In genomic region chr12:69730306-69730705, GRCm38 (mm10) we compare ENCODE assay signal across 27 mouse cellular contexts. TPM values are rescaled to one million over a fixed set of nuclear protein-coding genes. Genes with fewer than 3 reads are reported as not detected.
DNase-seq lines count a peak whose midpoint lies in the region; ATAC-seq and TF ChIP-seq lines count a peak whose summit lies in the region.
"Had no signal": no experiment of that assay in that cellular context is flagged by ENCODE, and none has a peak within 500 bp of the region (broad histone marks: within the 10 kb centered on the region; RNA-seq: fewer than 3 reads in every experiment).

No protein-coding gene starts in this region.

- in situ Hi-C loops in ES-E14 (cut with MboI; ENCODE audit: low sequenced_read_pairs in 2 of 2, unreplicated experiment in 2 of 2) = no loop called here

- no peaks in the 10 kb centered on the region for H3K36me3 ChIP-seq in heart, embryonic 12.5 days
- H3K36me3 ChIP-seq in ES-E14 (ENCODE audit: control insufficient read depth, insufficient read depth, low read length, poor library complexity, severe bottlenecking) = peaks cover 4% of the 10 kb centered on the region
- H3K36me3 ChIP-seq: embryonic facial prominence, embryonic 13.5 days; embryonic facial prominence, embryonic 15.5 days; forebrain, embryonic 10.5 days; forebrain, embryonic 12.5 days had no signal

- no peaks in the 10 kb centered on the region for H3K27me3 ChIP-seq in heart, embryonic 12.5 days (replicated peaks)
- H3K27me3 ChIP-seq: CH12.LX; embryonic facial prominence, embryonic 13.5 days; embryonic facial prominence, embryonic 15.5 days; forebrain, embryonic 12.5 days; Patski had no signal

- no peaks in the 10 kb centered on the region for H3K9me3 ChIP-seq in heart, embryonic 12.5 days (replicated peaks)
- peaks cover 6% of the 10 kb centered on the region for H3K9me3 ChIP-seq in ES-E14 (ENCODE audit: control insufficient read depth, insufficient read depth, low read depth, low read length)
- H3K9me3 ChIP-seq: embryonic facial prominence, embryonic 13.5 days; embryonic facial prominence, embryonic 15.5 days; forebrain, embryonic 10.5 days; forebrain, embryonic 12.5 days had no signal

- H3K4me3 ChIP-seq in heart, embryonic 12.5 days = no peak overlapping the region
- H3K4me3 ChIP-seq in ES-E14 (ENCODE audit: insufficient read depth in 1 of 2, low read depth in 1 of 2, low read length in 2 of 2, poor library complexity in 1 of 2, severe bottlenecking in 1 of 2) = no peak overlapping the region
- H3K4me3 ChIP-seq: embryonic facial prominence, embryonic 13.5 days; embryonic facial prominence, embryonic 15.5 days; erythroblast, embryonic 14.5 days; forebrain, embryonic 10.5 days; forebrain, embryonic 12.5 days had no signal

- 67% methylated on average over 1 of the region's 1 CpGs for WGBS in heart, embryonic 12.5 days

- ATAC-seq in heart, embryonic 12.5 days (ENCODE audit: insufficient number of reproducible peaks, low FRiP score) = no peak
- ATAC-seq: CD4-positive, CD25-positive, alpha-beta regulatory T cell, adult 4 months; forebrain, embryonic 14.5 days; forebrain, embryonic 16.5 days; Patski had no signal

- peak; percentile 72 for DNase-seq in heart, adult 11 months
- DNase-seq in ES-E14 (ENCODE audit: low read depth, low spot score) (no peak), R1 (ENCODE audit: low read depth, low spot score) (peak; percentile 53)
- DNase-seq in thymus, adult 18-20 months = no peak
- no peak for DNase-seq in natural killer cell, adult 2 months (ENCODE audit: low spot score in 2 of 2)
- DNase-seq: adrenal gland, adult 2 months; adrenal gland, postnatal 10 days; adrenal gland, postnatal 25 days; B cell, adult 2 months; cerebellum, adult 11 months; cerebellum, adult 18-20 months; cerebellum, adult 8-10 months; cerebellum, adult 9-11 months; cerebellum, postnatal 14 days; cerebellum, postnatal 36 days; embryo, embryonic 11 days had no signal

- H3K9ac ChIP-seq in heart, embryonic 12.5 days = no peak overlapping the region
- H3K9ac ChIP-seq in ES-E14 (ENCODE audit: insufficient read depth, low read depth, low read length, poor library complexity, severe bottlenecking) = no peak overlapping the region
- H3K9ac ChIP-seq: embryonic facial prominence, embryonic 13.5 days; embryonic facial prominence, embryonic 15.5 days; forebrain, embryonic 12.5 days had no signal

- 0 out of 2 replicates have a peak, but pooled peaks cover 11% of the 10 kb centered on the region for H3K4me1 ChIP-seq in heart, embryonic 12.5 days (replicated peaks)
- peaks cover 8 to 14% of the 10 kb centered on the region in 2 experiments; a peak in 3 of 4 replicates for H3K4me1 ChIP-seq in ES-E14 (ENCODE audit: control insufficient read depth in 2 of 2, insufficient read depth in 2 of 2, low read length in 2 of 2, poor library complexity in 1 of 2)
- H3K4me1 ChIP-seq: embryonic facial prominence, embryonic 13.5 days had no signal

- H3K4me2 ChIP-seq in heart, embryonic 12.5 days = no peak overlapping the region
- H3K4me2 ChIP-seq: embryonic facial prominence, embryonic 13.5 days; embryonic facial prominence, embryonic 15.5 days; forebrain, embryonic 12.5 days had no signal

- no peak overlapping the region for H3K27ac ChIP-seq in heart, embryonic 12.5 days (ENCODE audit: poor library complexity, severe bottlenecking)
- peak overlapping the region; percentile 78; the same call in 1 of the 2 replicates for H3K27ac ChIP-seq in ES-E14 (ENCODE audit: insufficient read depth, low read depth, low read length, poor library complexity, severe bottlenecking)
- H3K27ac ChIP-seq: embryonic facial prominence, embryonic 13.5 days; embryonic facial prominence, embryonic 15.5 days; forebrain, embryonic 10.5 days; forebrain, embryonic 12.5 days had no signal

TF ChIP-seq in ES-E14, 5 proteins besides CTCF, POLR2A, EP300 and RAD21:
- no peak for TF ChIP-seq ZNF384 (IDR thresholded peaks at IDR 0.05; ENCODE audit: low read depth, low read length)
- no peak for TF ChIP-seq HCFC1 (IDR thresholded peaks at IDR 0.05; ENCODE audit: borderline replicate concordance, insufficient read depth, low read length)
- no peak for TF ChIP-seq MAFK (IDR thresholded peaks at IDR 0.05; ENCODE audit: insufficient read depth, low read depth, low read length)
- no peak for TF ChIP-seq CHD2 (IDR thresholded peaks at IDR 0.05; ENCODE audit: low read depth, low read length)
- no peak for TF ChIP-seq ZC3H11A (IDR thresholded peaks at IDR 0.05; ENCODE audit: borderline replicate concordance, low read depth, low read length)
TF ChIP-seq in ES-E14: peak in this region for 0.

RNA-seq across cellular contexts. Expression of gene Atp5s, which starts 5.6 kb away (rescaled TPM):
- polyA plus RNA-seq in heart, embryonic 12.5 days (2016; fragmentation: Nextera tagmentation; extraction: Ambion mirVana) = 31.1 and 31.2 TPM in 2 replicates
- total RNA-seq in ES-E14 (2012; rRNA removed) = 7.9 and 9.6 TPM in 2 replicates

RNA-seq across cellular contexts. Expression of gene L2hgdh, which starts 5.6 kb away (rescaled TPM):
- polyA plus RNA-seq in heart, embryonic 12.5 days (2016; fragmentation: Nextera tagmentation; extraction: Ambion mirVana) = 19.5 and 20.8 TPM in 2 replicates
- 23.3 and 28.2 TPM in 2 replicates for total RNA-seq in ES-E14 (2012; rRNA removed)

RNA-seq across cellular contexts. Expression of gene Sos2, which starts 48.7 kb away (rescaled TPM):
- polyA plus RNA-seq in heart, embryonic 12.5 days (2016; fragmentation: Nextera tagmentation; extraction: Ambion mirVana) = 8.3 and 8.4 TPM in 2 replicates
- 3.5 and 6.9 TPM in 2 replicates for total RNA-seq in ES-E14 (2012; rRNA removed)

Comparison
In these comparisons a context has a peak if more than half of its experiments do, and no peak if none do; other contexts are left out.
1. DNase-seq: peak in heart, adult 11 months (single experiment) and R1 (single experiment); none in ES-E14 (single experiment), thymus, adult 18-20 months (0 of 2) and natural killer cell, adult 2 months (0 of 2).